Mouse (Mus musculus) common myeloid progenitor, adult 5-6 weeks (primary cell): ENCODE data around the gene Jag1. TPM values are rescaled to one million over a fixed set of nuclear protein-coding genes. Genes with fewer than 3 reads are reported as not detected.
A peak's percentile ranks its signal among the peaks of the same experiment; 100 is the strongest.

Experiments used
- ATAC-seq: replicated peaks from 2 replicates; pipeline ENCODE4 v1.8.0; 2016; ENCODE audit warnings: low read depth, mild to moderate bottlenecking, moderate TSS enrichment, inconsistent platforms; ENCODE audit not compliant: poor library complexity, severe bottlenecking
- total RNA-seq: library from RNA; stranded (forward); fragments of 200-1000, 187-1606 nt; gene quantifications from 2 replicates; pipeline ENCODE4 v1.2.3, GENCODE M21; 2017

The Jag1 gene
- not detected in 2 replicates for total RNA-seq

DNA sequence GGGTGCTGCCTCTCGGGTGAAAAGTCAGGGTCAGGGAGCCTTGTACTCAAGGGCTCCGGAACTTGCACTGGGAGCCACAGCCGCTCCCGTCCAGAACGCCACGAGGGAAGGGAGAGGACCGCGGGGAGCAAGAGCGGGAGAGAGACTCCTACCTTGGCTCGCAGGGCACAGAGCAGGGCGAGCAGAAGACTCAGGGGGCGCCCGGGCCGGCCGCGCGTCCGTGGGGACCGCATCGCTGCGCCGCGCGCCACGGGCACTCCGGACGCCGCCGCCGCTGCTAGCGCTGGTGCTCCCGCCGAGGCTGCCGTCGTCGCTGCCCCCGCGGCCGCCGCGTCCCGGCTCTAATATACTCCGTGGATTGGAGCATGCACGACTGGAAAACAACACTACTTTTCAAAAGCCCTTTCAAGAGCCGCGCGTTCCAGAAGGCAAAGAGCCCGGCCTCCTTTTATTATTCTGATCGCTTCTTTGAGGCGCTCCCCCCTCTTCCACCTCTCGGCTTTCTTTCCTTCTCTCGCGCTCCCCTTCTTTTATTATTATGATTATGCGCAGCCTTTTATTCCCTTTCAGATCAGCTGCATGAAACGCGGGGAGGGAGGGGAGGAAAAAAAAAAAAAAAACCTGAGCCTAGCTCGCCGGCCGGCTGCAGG lies at the start of gene Jag1:
Gene Jag1, minus strand, starts transcription at position 620 of the 650 bp plus-strand sequence.
- ATAC-seq: no peak

DNA sequence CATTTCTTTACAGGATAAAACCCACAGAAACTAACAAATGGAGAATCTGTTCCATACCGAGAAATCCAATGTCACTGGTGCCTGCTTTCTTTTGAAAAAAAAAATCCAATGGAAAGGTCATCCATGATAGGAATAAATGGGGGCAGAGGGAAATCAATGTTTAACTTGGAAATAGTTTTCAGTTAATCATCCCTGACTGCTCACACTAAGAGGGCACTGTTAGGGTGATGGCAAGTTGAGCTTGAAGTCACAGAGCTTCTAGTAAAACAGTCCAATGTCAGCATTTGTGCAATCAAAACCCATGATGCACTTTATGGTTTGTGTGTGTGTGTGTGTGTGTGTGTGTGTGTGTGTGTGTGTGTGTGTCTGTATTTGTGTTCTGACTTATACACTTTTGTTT lies 39.6 kb upstream of the Jag1 start:
- no peak for ATAC-seq

DNA sequence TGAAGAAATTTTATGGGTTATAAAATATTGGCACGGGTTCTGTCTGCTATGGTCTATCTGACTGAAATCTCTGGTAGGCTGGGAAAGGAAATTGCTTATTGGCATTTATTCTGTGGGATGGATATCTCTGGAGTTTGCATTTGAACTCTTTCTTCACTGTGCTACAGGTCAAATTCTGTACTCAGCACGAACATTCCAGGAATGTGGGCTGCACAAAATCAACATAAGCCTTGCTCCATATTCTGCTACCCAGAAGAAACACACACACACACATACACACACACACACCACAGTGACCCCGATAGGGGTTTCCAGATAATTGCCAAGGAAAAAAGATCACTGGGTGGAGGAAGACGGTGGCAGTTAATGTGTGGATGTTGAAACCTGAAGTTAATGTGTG lies 37.4 kb upstream of the Jag1 start:
- no peak for ATAC-seq

DNA sequence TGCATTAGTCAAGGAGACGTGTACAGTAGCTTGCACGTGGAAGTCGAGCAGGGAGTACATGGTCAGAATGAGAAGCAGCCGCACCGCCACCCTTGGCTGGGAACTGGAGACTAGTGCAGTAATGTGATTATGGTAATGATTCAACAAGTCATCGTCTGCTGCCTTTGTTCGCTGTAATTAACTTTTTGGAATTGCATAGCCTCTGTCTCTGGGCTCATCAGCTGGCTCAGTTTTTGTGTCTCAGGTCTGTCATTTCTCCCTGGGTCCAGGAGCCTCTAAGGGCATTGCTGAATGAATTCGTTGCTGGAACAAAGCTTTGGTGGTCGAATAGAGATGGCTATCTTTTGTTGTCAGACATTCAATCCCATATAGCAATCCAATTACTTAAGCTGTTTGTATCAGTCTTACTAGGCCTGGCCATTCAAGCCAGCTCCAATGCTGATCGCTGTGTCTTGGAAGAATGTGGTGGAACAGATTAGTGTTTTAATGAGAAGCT lies 36.8 kb upstream of the Jag1 start:
- ATAC-seq: no peak

DNA sequence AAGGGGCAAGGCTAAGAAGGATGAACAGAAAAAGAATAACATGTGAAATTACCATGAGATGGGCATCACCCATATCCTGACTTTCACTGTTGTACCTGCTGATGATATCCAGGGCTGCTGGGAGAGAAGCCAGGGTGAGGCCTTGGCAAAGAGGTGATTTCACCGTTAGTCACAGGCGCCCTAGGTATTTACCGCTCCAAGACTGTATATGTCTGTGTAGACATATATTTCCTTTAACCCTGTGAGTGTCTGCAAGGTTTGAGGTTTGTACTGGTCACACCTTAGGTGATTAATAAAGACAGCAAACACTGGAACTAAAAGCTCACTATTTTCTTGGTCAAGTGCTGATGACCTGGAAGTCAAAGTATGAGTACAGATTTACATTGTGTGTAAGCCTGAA lies 34.5 kb upstream of the Jag1 start:
- no peak for ATAC-seq

DNA sequence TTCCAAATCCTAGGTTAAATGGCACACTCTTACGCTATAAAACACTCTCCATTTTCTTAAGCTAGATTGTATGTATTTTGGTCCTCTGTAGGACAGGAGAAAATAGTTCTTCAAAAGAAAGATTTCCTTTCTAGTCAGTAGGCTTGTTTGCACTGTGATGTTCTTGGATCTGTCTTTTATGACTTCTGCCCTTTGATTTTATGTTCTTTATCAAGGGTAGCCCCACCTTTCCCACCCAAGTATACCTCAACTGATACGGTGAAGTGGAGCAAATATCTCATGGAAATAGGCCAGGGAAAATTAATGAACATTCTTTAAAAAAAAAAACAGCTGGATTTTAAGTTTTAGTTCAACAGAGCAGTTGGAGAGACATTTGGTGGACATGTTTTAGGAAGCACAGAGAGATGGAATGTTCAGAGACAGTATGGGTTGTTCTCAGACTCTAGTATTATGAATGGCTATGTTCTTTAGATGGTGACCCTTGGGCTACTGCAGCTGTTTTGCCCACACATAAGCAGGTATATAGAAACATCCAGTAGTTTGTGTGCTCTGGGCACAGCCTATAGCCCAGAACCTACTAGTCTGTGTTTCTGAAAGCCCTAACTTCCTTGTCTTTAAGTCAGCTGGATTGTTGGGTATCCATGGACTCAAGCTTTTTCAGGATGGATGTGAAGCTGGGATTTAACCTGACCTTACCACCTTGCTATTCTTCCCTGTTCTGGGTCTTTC lies 30.7 kb upstream of the Jag1 start:
- no peak for ATAC-seq

DNA sequence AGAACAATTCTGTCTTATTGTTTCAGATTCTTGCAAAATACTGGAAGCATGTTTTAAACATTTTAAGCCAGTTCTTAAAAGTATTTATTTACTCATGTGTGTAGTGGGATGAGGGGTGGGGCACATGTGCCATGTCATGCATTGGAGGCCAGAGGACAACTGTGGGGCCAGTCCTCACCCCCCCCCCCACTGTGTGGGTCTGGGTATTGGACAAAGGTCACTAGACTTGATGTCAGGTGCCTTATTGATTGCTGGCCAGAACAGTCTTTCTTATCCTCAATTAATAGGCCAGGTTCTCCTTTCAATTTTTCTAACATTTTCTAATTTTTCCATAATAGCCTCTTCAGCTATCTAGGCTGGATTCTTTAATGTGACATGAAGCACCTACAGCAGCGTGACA lies 21.6 kb upstream of the Jag1 start:
- ATAC-seq: no peak

DNA sequence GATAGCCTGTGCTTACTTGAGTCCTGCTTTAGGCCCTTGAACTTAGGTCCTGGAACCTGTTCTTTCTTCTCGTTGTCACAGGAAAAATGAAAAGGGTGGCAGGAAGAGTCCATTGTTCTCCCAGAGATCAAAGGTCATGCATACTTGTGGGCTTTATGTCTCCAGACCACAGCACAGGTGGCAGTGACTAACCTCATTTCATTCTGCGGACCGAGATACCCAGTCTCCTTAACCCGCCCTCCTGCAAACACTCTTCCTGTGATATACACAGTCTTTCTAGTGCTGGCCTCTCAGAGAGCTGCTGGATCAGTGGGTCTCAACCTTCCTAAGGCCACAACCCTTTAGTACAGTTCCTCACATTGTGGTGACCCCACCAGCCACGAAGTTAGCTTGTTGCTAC lies 17.6 kb upstream of the Jag1 start:
- no peak for ATAC-seq

DNA sequence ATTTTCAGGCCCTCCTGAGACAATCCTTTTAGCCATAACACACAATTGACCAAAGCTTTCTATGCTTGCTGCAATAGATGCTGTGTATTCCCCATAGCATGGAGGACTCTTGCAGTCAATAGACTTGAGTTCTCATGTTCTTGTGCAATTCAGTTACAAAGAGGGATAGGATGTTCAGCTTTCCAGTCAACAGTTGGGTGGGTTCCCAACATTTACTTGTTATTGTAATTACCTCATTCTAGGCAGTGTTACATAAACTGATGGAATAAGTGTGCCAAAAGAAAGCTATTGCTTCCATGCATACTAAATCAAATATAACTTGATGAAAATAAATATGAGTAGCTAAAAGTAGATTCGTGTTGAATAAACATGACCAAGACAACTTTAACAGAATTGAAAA lies 8.4 kb upstream of the Jag1 start:
- ATAC-seq: no peak

DNA sequence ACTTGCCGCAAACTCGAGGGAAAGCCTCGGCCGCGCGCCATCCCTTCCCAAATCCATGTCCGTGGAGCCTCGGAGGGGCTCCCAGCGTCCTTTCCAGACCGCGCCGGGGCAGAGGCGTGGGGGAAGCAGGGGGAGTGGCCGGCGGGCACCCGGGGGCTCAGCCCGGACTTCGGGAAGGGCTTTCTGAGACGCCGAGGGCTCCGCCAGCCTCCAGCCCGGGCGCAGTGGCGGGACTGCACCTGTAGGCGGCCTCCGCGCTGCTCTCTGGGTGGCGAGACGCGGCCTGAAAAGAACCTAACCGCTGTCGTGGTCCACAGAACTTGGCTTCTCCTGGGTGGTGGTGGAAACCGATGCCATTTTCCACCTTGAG lies 862 bp upstream of the Jag1 start:
- ATAC-seq: peak; percentile 52

DNA sequence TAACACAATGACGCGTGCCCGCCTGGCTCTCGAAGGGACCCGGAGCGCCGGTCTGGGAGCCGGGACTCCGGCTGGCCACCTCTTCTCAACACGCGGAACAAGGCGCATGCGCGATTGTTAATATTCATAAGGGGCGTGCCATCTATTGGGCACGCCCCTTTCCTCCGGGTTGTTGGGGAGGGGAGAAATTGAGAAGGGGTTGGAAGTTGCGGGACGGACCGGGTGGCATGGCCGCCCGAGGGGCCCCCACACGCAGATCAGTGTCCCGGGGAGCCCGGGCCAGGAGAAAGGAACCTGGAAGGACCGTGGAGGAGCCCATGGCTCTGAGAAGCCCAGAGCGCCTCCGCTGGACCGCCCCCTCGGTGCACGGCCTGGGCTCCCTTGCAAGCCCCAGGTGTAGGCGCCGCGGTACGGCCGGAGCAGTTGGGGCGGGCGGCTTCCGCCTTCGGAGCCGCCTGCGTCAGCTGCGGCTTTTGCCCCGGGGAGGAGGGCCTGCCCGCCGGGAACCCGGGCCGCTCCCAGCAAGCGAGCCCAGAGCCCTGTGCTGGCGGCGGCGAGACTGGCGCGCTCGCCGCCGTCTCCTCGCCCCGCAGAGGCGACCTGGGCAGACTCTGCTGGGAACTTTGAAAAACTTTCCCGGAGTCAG lies 354 bp upstream of the Jag1 start:
- ATAC-seq: peak; percentile 24

DNA sequence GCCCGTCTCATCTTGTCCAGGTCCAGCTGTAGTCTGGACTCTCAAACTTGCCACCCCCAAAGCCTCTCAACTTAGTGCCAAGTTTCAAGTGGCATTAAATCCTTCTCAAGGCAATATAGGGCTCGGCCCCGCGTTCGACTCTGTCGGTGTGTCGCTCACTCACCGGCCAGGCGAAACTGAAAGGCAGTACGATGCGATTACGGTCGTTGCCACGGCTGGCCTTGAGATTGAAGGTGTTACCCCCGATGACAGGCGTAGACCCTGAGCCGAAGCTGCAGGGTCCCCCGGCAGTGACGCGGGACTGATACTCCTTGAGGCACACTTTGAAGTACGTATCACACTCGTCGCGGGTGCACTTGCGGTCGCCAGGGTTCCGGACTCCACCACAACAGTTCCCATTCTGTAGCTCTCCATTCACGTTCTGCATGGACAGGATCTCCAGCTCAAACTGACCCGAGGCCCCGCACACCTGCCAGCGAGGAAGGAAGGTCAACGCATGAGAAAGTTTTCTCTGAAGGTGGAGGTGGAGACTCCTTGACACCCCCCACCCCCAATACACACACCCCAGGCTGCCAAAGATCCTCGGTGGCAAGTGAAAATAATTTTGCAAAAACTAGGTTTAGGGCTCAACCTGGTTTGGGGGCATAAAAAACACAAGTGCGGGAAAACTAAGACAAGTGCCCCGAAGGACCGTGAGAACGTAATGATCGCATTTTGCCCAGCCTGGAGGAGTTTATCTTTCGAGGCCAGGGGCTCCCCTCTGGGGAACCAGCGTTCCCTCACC lies 1.0 kb downstream of the Jag1 start:
- ATAC-seq: peak; percentile 16; the same call in 1 of the 2 replicates

DNA sequence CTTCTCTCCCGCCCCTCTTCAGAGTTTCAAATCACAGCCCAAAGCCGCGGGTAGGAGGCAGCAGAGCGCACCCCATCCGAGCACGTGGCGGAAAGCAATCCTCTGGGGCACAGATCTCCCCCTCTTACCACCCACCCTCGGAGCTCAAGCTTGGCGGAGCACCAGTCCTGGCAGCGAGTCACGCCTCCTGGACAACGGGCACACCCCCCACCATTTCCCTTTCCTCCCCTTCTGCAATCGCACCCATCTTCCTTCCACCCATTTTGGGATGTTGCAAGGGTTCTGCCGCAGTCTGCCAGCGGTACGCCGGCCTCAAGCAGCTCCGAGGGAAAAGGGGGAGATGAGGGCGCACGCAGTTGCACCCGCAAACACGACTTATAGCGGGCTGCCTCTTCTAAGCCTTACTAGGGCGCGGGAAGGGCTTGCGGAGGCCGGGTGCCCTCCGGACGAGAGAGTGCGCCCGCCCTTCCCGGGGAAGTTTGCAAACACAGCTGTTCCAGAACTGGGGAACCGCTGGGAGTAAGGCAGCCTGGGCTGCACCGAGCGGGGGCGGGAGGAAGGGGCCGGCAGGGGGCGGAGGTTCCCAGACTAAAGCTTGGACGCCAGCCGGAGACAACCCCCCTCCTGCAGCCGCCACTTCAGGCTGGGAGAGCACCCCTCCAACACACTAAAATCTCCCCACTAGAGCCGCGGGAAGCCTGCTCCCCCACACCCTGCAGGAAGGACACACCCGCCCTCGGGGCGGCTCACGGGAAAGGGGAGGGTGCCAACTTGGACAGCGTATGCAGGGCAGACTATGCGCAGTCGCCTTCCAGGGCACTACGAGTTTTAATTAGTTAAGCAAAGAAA lies 2.0 kb downstream of the Jag1 start:
- peak; percentile 63 for ATAC-seq

DNA sequence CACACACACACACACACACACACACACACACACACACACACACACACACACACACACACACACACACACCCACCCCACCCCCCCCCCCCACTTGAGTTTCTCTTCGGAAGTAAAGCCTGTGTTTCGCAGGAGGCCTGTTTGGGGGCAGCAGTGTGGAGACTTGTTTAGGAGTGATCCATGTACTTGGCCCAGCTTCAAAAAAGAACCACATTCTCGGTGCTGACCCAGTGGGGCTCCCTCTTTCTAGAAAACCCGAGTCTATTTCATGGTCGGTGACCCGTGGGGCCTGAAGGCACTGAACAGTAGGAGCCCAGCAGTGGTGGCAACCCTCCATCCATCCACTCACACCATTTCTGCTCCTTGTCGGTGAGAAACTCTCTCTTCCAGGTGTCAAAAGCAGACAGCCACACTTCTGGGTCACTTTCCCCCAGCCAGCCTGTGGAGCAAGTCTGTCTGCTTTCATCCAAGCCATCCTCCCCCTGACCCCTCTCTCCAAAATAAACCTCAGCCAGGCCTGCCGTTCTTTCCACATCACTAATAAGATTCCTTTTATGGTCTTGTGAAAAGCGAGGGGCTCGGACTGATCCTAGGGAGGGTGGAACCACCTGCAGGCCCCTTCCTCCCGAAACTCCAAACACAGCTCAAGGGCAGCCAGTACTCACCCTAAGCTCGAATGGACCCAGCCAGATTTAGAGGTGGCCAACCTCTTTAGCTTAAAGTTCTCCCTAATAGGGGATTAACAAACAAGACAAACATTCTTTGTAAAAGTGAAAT lies 3.0 kb downstream of the Jag1 start:
- no peak for ATAC-seq

DNA sequence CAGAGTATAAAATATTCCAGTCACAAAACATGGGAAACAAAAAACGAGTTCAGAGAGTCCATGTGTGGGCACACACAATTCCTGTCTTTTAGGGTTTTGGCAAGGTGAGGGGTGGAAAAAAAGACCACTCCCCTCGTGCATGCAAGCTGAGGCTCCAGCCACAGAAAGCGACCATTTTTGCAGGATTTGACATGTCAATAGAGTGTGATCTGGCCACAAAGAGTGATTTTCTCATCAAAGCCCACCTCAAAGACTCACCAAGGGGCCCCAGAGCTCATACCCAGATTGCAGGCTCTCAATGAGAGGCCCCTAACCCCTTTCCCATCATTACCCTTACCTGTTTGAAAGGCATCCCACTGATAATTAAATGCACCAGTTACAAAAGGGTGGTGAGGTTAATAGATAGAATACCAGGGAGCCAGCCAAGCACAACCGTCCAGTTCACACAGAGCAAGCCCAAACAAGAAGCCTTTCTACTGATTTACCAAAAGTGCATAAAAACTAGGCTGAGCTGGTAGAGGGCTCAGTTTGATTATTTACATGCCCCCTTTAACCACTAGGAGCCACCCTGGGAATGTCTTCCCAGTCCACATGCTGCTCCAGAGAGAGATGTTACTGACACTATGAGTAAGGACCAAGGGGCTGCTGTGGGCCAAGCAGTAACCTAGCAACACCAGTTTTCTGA lies 6.1 kb downstream of the Jag1 start:
- ATAC-seq: no peak

DNA sequence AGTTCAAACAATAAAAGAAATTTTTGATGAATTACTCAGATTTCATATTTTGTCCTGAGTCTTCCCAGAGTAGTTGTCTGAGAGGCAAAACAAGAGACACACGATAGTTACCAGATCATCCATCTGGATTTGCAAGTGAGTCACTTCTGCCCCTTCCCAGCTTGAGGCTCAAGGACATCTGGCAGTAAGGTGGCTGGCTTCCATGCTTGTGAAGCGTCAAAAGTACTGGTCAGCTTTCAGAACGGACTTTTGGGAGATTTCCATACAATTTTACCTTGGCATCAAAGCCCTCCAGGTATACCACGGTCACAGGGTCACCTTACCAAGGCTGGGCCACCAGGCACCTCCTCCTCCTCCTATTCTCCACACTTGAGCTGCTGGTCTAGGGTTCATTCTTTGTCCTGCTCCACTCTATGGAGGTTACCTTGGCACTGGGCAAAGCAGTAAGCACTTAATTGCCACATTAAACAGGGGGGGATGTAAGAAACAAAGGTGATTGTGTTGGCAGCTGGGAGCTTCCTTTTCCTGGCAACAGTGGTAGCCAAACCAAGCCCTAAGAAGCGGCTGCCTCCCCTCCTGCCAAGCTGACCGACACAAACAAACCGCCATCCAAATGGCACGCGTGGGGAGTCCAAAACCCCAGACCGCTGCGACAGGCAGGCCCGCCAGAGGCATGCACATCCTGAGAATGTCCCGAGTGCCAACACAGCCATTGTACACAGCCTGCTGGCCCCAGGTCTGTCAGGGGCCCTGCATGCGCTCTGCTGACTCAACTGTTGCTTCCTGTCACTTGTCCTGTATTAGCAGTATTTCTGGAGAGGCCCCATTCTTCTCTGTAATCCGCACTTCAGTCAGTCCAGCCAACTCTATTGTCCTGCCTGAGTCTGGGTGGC lies 6.9 kb downstream of the Jag1 start:
- no peak for ATAC-seq

DNA sequence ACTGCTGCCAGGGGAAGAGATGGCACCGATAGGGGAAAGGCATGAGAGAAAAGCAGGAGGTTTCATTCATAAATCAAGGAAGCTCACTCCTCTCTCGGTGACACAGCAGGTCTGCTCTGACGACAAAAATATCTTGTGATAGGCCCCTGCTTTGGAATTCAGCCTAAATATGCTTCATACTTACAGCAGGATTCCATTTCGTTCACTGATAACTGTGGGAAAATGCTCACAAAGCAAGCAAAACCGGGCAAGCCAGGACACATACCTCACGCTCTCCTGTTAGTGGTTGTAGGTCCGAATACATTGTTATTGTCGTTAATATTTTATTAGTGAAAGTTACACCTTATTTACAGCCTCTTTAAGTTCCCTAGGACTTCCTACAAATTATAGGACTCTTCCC lies 8.5 kb downstream of the Jag1 start:
- ATAC-seq: no peak
